Mouse (Mus musculus) heart, postnatal 0 days (tissue): ENCODE measurements around the gene Havcr2.
"Not testable (repeated sequence)": the region's sequence is repeated elsewhere in the genome, so short reads cannot be mapped to it uniquely, and the experiment has no call there.

Experiments used
- CTCF ChIP-seq: IDR thresholded peaks from 2 replicates; pipeline ENCODE4 v1.5.1; 2016; ENCODE audit warnings: antibody characterized with exemption, control low read depth, low read depth
- EP300 ChIP-seq: IDR thresholded peaks from 2 replicates; pipeline ENCODE4 v1.6.1; 2016; ENCODE audit warnings: antibody characterized with exemption, low read depth

DNA sequence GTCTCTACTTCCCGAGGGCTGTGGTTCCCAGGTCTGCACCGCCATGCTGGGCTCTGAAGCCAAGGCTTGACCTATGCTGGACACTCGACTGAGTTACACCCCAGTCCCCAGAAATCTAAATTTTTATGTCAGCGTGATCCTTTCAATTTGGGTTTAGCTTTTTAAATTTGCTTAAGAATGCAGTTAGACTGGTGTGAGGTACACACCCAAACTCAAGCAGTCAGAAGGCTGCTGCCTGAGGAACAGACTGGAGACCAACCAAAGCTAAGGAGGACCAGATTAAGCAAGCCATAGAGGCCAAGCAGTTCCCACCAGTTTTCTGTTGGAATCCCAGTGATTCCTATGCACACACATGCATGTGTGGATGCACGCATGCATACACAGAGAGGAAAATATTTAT, 66.6 kb downstream of the Havcr2 start:
- TF ChIP-seq CTCF, EP300: not testable (repeated sequence)
